Mouse (Mus musculus) embryonic facial prominence, embryonic 14.5 days (tissue): ENCODE results near the gene Hectd4. TPM values are rescaled to one million over a fixed set of nuclear protein-coding genes. Genes with fewer than 3 reads are reported as not detected.
"Not testable (repeated sequence)": the region's sequence is repeated elsewhere in the genome, so short reads cannot be mapped to it uniquely, and the experiment has no call there.

ENCODE experiments used
- ATAC-seq: fragments of 200-750 bp; cut with Nextera tagmentation; 2 replicates; pipeline ENCODE4 v1.8.0; 2017; ENCODE audit warnings: low read depth, moderate number of reproducible peaks, moderate TSS enrichment
- DNase-seq: peaks from one replicate; pipeline ENCODE4 v3.0.0-alpha.2; 2015; ENCODE audit warnings: low spot score
- H3K27ac ChIP-seq: fragments of 300-500 bp; sonication (generic); replicated peaks from 2 replicates; pipeline ENCODE4 v1.5.1; 2014; ENCODE audit warnings: low read depth, mild to moderate bottlenecking, low read length, moderate library complexity
- H3K27me3 ChIP-seq: fragments of 300-500 bp; sonication (generic); replicated peaks from 2 replicates; pipeline ENCODE4 v1.6.1; 2014; ENCODE audit warnings: low read length; ENCODE audit not compliant: control insufficient read depth, insufficient read depth
- H3K36me3 ChIP-seq: fragments of 300-500 bp; sonication (generic); 2 replicates; pipeline ENCODE4 v1.6.1; 2014; ENCODE audit warnings: low read length, mixed read lengths; ENCODE audit not compliant: control insufficient read depth, insufficient read depth
- H3K4me1 ChIP-seq: fragments of 300-500 bp; sonication (generic); 2 replicates; pipeline ENCODE4 v1.6.1; 2014; ENCODE audit warnings: antibody characterized with exemption, low read length; ENCODE audit not compliant: control insufficient read depth, insufficient read depth
- H3K4me2 ChIP-seq: fragments of 300-500 bp; sonication (generic); 2 replicates; pipeline ENCODE4 v1.6.1; 2014; ENCODE audit warnings: low read depth, mild to moderate bottlenecking, low read length, moderate library complexity, mixed read lengths
- H3K4me3 ChIP-seq: fragments of 300-500 bp; sonication (generic); 2 replicates; pipeline ENCODE4 v1.5.1; 2014; ENCODE audit warnings: low read depth, mild to moderate bottlenecking, low read length
- H3K9ac ChIP-seq: fragments of 300-500 bp; sonication (generic); 2 replicates; pipeline ENCODE4 v1.6.1; 2014; ENCODE audit warnings: low read depth, mild to moderate bottlenecking, low read length, moderate library complexity, mixed read lengths
- H3K9me3 ChIP-seq: fragments of 300-500 bp; sonication (generic); 2 replicates; pipeline ENCODE4 v1.6.1; 2016; ENCODE audit warnings: low read length; ENCODE audit not compliant: control insufficient read depth
- WGBS: fragments of 180-500 bp; shearing (Covaris S2); extraction: QIAGEN DNeasy Blood & Tissue Kit; methylation state at CpG from one replicate; pipeline ENCODE4 v1.1.7; 2014; 5-methylcytosine and 5-hydroxymethylcytosine counted together
- polyA plus RNA-seq: library from polyadenylated mRNA; unstranded; fragments of >200 nt; fragmentation: Nextera tagmentation; extraction: Ambion mirVana; gene quantifications from 2 replicates; pipeline ENCODE4 v1.2.1, GENCODE M21; 2014

The Hectd4 gene
- polyA plus RNA-seq, 1 experiment from 2014 or later = 7.3 TPM

GRCm38 (mm10) chr5:121201739-121202138 is 18.3 kb upstream of the Hectd4 start:
- H3K27ac ChIP-seq = no peak overlapping the region
- H3K36me3 ChIP-seq = peaks cover 14% of the 10 kb centered on the region
- no peak overlapping the region for H3K4me2 ChIP-seq
- peaks cover 4% of the 10 kb centered on the region; the same call in 1 of the 2 replicates for H3K4me1 ChIP-seq
- 51% methylated on average over 3 of the region's 3 CpGs for WGBS
- ATAC-seq = no peak
- no peaks in the 10 kb centered on the region for H3K27me3 ChIP-seq
- H3K4me3 ChIP-seq = no peak overlapping the region
- peak; percentile 76 for DNase-seq
- no peak overlapping the region for H3K9ac ChIP-seq
- no peaks in the 10 kb centered on the region for H3K9me3 ChIP-seq

- peaks cover 4% of the 10 kb centered on the region; the same call in 1 of the 2 replicates for H3K4me1 ChIP-seq
- H3K9ac ChIP-seq = no peak overlapping the region
- H3K9me3 ChIP-seq = no peaks in the 10 kb centered on the region
- 67% methylated on average over 1 of the region's 1 CpGs for WGBS
- no peak overlapping the region for H3K27ac ChIP-seq
- no peak overlapping the region for H3K4me3 ChIP-seq
- no peaks in the 10 kb centered on the region for H3K27me3 ChIP-seq
- peaks cover 22% of the 10 kb centered on the region for H3K36me3 ChIP-seq
- DNase-seq = no peak
- no peak for ATAC-seq
- H3K4me2 ChIP-seq = no peak overlapping the region
These were observed 17.6 kb upstream of the Hectd4 start for GRCm38 (mm10) chr5:121202467-121202866.

- peak; percentile 97 for DNase-seq
- Histone ChIP-seq H3K27ac (peak within 1 kb of the TSS; percentile 77), H3K4me2 (peak within 1 kb of the TSS; percentile 74), H3K9ac (peak within 1 kb of the TSS; percentile 97), H3K27me3 (no peaks in the 10 kb centered on the region), H3K4me1 (peaks cover 4% of the 10 kb centered on the region; the same call in 1 of the 2 replicates), H3K36me3 (peaks cover 40% of the 10 kb centered on the region), H3K4me3 (peak within 1 kb of the TSS; percentile 70), H3K9me3 (no peaks in the 10 kb centered on the region)
- 1% methylated on average over 51 of the region's 52 CpGs for WGBS
- ATAC-seq = peak; percentile 95
These were observed 15.6 kb upstream of the Hectd4 start, which contains the start of gene Rpl6 for GRCm38 (mm10) chr5:121204132-121205089. Gene Rpl6 (plus strand): TSS chr5:121204481.

DNA sequence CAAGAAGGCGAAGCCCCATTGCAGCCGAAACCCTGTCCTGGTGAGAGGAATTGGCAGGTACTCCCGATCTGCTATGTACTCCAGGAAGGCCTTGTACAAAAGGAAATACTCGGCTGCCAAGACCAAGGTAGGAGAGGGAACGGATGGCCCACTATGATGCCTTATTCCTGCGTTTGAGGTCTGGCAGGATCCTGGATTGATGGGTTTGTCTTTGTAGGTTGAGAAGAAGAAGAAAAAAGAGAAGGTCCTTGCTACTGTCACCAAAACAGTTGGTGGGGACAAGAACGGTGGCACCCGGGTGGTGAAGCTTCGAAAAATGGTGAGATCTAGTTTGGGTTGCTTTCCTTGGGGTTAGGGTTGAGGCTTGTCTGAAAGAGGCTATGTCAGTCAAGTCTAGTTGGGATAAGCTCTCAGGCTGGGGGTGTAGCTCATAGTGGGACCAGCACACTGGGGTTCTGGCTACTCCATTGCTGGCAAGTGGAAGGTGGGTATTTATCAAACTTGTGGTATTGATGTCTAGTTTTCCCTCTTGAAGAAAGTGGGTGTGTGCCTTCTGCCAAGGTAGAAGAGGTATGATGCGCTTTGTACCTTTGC is 14.4 kb upstream of the Hectd4 start:
- not testable (repeated sequence) for ATAC-seq, H3K27ac ChIP-seq, H3K4me1 ChIP-seq, H3K27me3 ChIP-seq, H3K9me3 ChIP-seq, DNase-seq
- H3K4me2 ChIP-seq = peak overlapping the region; percentile 74
- peak overlapping the region; percentile 70 for H3K4me3 ChIP-seq
- peak overlapping the region; percentile 97 for H3K9ac ChIP-seq
- 66% methylated on average over 7 of the region's 10 CpGs for WGBS
- peaks cover 52% of the 10 kb centered on the region for H3K36me3 ChIP-seq

GRCm38 (mm10) chr5:121206540-121206939 is 13.5 kb upstream of the Hectd4 start:
- Histone ChIP-seq H3K4me3 (peak overlapping the region; percentile 70; the same call in 1 of the 2 replicates), H3K9ac (peak overlapping the region; percentile 97; the same call in 1 of the 2 replicates), H3K4me2 (peak overlapping the region; percentile 74), H3K27me3 (no peaks in the 10 kb centered on the region), H3K4me1 (peaks cover 4% of the 10 kb centered on the region; the same call in 1 of the 2 replicates), H3K9me3 (no peaks in the 10 kb centered on the region), H3K36me3 (peaks cover 61% of the 10 kb centered on the region), H3K27ac (no peak overlapping the region)
- ATAC-seq (no peak), DNase-seq (no peak)
- 75% methylated on average over 9 of the region's 9 CpGs for WGBS

- Histone ChIP-seq H3K4me1 (peaks cover 4% of the 10 kb centered on the region; the same call in 1 of the 2 replicates), H3K27ac (no peak overlapping the region), H3K4me2 (no peak overlapping the region)
These were observed 13.0 kb upstream of the Hectd4 start for GRCm38 (mm10) chr5:121206984-121207383.

DNA sequence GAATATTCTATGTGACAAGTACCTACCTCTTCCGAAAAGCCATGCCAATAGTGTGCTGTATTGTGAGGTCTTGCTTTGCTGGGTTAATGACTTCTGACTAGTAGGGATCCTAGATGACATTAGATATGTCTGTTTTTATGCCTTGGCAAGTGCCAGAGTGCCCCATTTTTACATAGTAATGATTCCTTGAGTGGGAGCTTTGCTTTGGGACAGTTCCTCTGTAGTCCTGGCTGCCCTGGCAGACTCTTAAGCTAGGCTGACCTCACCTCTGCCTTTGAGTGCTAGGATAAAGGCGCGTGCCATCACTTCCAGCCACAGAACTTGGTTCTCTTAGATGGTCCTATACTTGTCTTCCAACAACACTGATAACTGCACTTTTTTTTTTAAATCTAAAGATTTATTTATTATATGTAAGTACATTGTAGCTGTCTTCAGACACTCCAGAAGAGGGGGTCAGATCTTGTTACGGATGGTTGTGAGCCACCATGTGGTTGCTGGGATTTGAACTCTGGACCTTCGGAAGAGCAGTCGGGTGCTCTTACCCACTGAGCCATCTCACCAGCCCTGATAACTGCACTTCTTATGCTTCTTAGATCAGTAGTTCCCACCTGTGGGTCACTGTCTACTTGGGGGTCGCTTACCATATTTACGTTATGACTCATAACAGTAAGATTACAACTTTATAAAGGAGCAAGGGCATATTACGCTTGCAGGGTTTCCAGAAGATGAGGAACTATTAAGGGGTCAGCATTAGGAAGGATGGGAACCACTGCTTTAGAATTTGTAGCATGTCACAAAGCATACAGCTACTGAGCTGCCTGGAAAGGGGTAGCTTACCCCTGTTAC is 10.0 kb upstream of the Hectd4 start:
- no peaks in the 10 kb centered on the region for H3K9me3 ChIP-seq
- ATAC-seq = 0 out of 2 replicates have a peak, but pooled peaks have one; percentile 10
- WGBS = 89% methylated on average over 9 of the region's 9 CpGs
- peaks cover 4% of the 10 kb centered on the region; the same call in 1 of the 2 replicates for H3K4me1 ChIP-seq
- no peak overlapping the region for H3K4me3 ChIP-seq
- no peak for DNase-seq
- no peak overlapping the region for H3K9ac ChIP-seq
- H3K36me3 ChIP-seq = peaks cover 74% of the 10 kb centered on the region
- H3K4me2 ChIP-seq = no peak overlapping the region
- H3K27ac ChIP-seq = no peak overlapping the region
- H3K27me3 ChIP-seq = no peaks in the 10 kb centered on the region

More at GRCm38 (mm10) chr5:121206984-121207383, 13.0 kb upstream of the Hectd4 start:
- H3K36me3 ChIP-seq = peaks cover 65% of the 10 kb centered on the region
- 78% methylated on average over 3 of the region's 3 CpGs for WGBS
- H3K27me3 ChIP-seq = no peaks in the 10 kb centered on the region
- no peak overlapping the region for H3K4me3 ChIP-seq
- ATAC-seq (no peak), DNase-seq (no peak)
- H3K9me3 ChIP-seq = no peaks in the 10 kb centered on the region
- H3K9ac ChIP-seq = no peak overlapping the region

GRCm38 (mm10) chr5:121210601-121210924 is 9.5 kb upstream of the Hectd4 start:
- DNase-seq (no peak), ATAC-seq (0 out of 2 replicates have a peak, but pooled peaks have one; percentile 2)
- no peaks in the 10 kb centered on the region for H3K27me3 ChIP-seq
- peaks cover 71% of the 10 kb centered on the region for H3K36me3 ChIP-seq
- no peak overlapping the region for H3K4me3 ChIP-seq
- peaks cover 4% of the 10 kb centered on the region; the same call in 1 of the 2 replicates for H3K4me1 ChIP-seq
- no peak overlapping the region for H3K4me2 ChIP-seq
- H3K27ac ChIP-seq = no peak overlapping the region
- H3K9ac ChIP-seq = no peak overlapping the region
- H3K9me3 ChIP-seq = no peaks in the 10 kb centered on the region
- 85% methylated on average over 1 of the region's 1 CpGs for WGBS
